Mouse (Mus musculus) right cerebral cortex, adult 18-20 months (tissue): Measurements from ENCODE around the gene Wbp2nl.

ENCODE experiments used
- DNase-seq: peaks from one replicate; pipeline ENCODE4 v3.0.0; 2022; ENCODE audit warnings: mixed read lengths

The Wbp2nl gene

GRCm38 (mm10) chr15:82298764-82299561 is at the start of gene Wbp2nl:
Gene Wbp2nl (plus strand): TSS chr15:82298954.
- DNase-seq, result no peak

GRCm38 (mm10) chr15:82251579-82251978 is 47.2 kb upstream of the Wbp2nl start:
- no peak for DNase-seq

GRCm38 (mm10) chr15:82252097-82252496 is 46.7 kb upstream of the Wbp2nl start, which contains the start of gene 1500009C09Rik:
Gene 1500009C09Rik (plus strand): TSS chr15:82252397.
- no peak for DNase-seq

GRCm38 (mm10) chr15:82255248-82255647 is 43.5 kb upstream of the Wbp2nl start:
- DNase-seq, result peak; percentile 39

GRCm38 (mm10) chr15:82255944-82256383 is 42.8 kb upstream of the Wbp2nl start:
- peak; percentile 92 for DNase-seq

- peak; percentile 65 for DNase-seq
These were observed 39.2 kb upstream of the Wbp2nl start for GRCm38 (mm10) chr15:82259510-82259909.

- peak; percentile 59 for DNase-seq
These were observed 32.4 kb upstream of the Wbp2nl start for GRCm38 (mm10) chr15:82266356-82266755.

- DNase-seq, result no peak
These were observed 30.6 kb upstream of the Wbp2nl start for GRCm38 (mm10) chr15:82268185-82268584.

GRCm38 (mm10) chr15:82268783-82269182 is 30.0 kb upstream of the Wbp2nl start:
- no peak for DNase-seq

GRCm38 (mm10) chr15:82271201-82271600 is 27.6 kb upstream of the Wbp2nl start:
- DNase-seq, result peak; percentile 71

GRCm38 (mm10) chr15:82272295-82272694 is 26.5 kb upstream of the Wbp2nl start:
- no peak for DNase-seq

- DNase-seq, result no peak
These were observed 24.2 kb upstream of the Wbp2nl start, which contains the start of gene Sept3 for GRCm38 (mm10) chr15:82274593-82274926. Gene Sept3 (plus strand): TSS chr15:82274893.

- peak; percentile 87 for DNase-seq
These were observed 23.5 kb upstream of the Wbp2nl start for GRCm38 (mm10) chr15:82274927-82275901.

- peak; percentile 78 for DNase-seq
These were observed 21.2 kb upstream of the Wbp2nl start for GRCm38 (mm10) chr15:82277591-82277990.

GRCm38 (mm10) chr15:82280638-82281037 is 18.1 kb upstream of the Wbp2nl start:
- DNase-seq, result no peak

- DNase-seq, result no peak
These were observed 12.6 kb upstream of the Wbp2nl start for GRCm38 (mm10) chr15:82286157-82286556.

- DNase-seq, result no peak
These were observed 8.5 kb upstream of the Wbp2nl start for GRCm38 (mm10) chr15:82290252-82290651.

- no peak for DNase-seq
These were observed 5.9 kb upstream of the Wbp2nl start for GRCm38 (mm10) chr15:82292851-82293250.

- no peak for DNase-seq
These were observed 5.5 kb upstream of the Wbp2nl start for GRCm38 (mm10) chr15:82293271-82293711.

- DNase-seq, result no peak
These were observed 4.7 kb upstream of the Wbp2nl start for GRCm38 (mm10) chr15:82294059-82294458.

- DNase-seq, result no peak
These were observed 8.4 kb downstream of the Wbp2nl start for GRCm38 (mm10) chr15:82307107-82307506.

GRCm38 (mm10) chr15:82308416-82308815 is 9.7 kb downstream of the Wbp2nl start:
- DNase-seq, result no peak

- DNase-seq, result no peak
These were observed 19.1 kb downstream of the Wbp2nl start for GRCm38 (mm10) chr15:82317839-82318238.
